Mouse (Mus musculus) liver, embryonic 14.5 days (tissue): ENCODE results near the gene Nhs. TPM values are rescaled to one million over a fixed set of nuclear protein-coding genes. Genes with fewer than 3 reads are reported as not detected.
A peak's percentile ranks its signal among the peaks of the same experiment; 100 is the strongest.

Experiments
- ATAC-seq: fragments of 200-750 bp; cut with Nextera tagmentation; 2 replicates; pipeline ENCODE4 v1.8.0; 2017; ENCODE audit warnings: moderate number of reproducible peaks, mild to moderate bottlenecking, moderate library complexity; ENCODE audit not compliant: insufficient read depth
- DNase-seq, 3 experiments: peaks; one replicate each; pipeline ENCODE4 v3.0.0-alpha.2; 2012 to 2013; ENCODE audit warnings: low read depth in 3 of 3, low spot score in 3 of 3
- H3K27ac ChIP-seq: fragments of 300-500 bp; sonication (generic); 2 replicates; pipeline ENCODE4 v1.5.1; 2014; ENCODE audit warnings: moderate library complexity, mild to moderate bottlenecking, control low read depth, inconsistent platforms
- H3K27me3 ChIP-seq: fragments of 300-500 bp; sonication (generic); 2 replicates; pipeline ENCODE4 v1.6.1; 2014; ENCODE audit warnings: mild to moderate bottlenecking, low read length, moderate library complexity; ENCODE audit not compliant: control insufficient read depth, insufficient read depth
- H3K36me3 ChIP-seq: fragments of 300-500 bp; sonication (generic); replicated peaks from 2 replicates; pipeline ENCODE4 v1.6.1; 2014; ENCODE audit warnings: low read depth; ENCODE audit not compliant: control insufficient read depth, insufficient read depth
- H3K4me1 ChIP-seq, 2 experiments: fragments of 200-500 bp in 1 of 2; fragments of 300-500 bp in 1 of 2; sonication (generic) in 1 of 2; replicated peaks; 2 replicates each; pipeline ENCODE4 v1.6.1; 2012 to 2014; ENCODE audit warnings: antibody characterized with exemption in 1 of 2, inconsistent platforms in 1 of 2, low read length in 1 of 2; ENCODE audit not compliant: control insufficient read depth in 2 of 2, insufficient read depth in 2 of 2
- H3K4me2 ChIP-seq: fragments of 300-500 bp; sonication (generic); 2 replicates; pipeline ENCODE4 v1.6.1; 2014; ENCODE audit warnings: low read depth, mild to moderate bottlenecking, control low read depth, moderate library complexity
- H3K4me3 ChIP-seq, 2 experiments: fragments of 200-500 bp in 1 of 2; fragments of 300-500 bp in 1 of 2; sonication (generic) in 1 of 2; 2 replicates each; pipeline ENCODE4 v1.5.1; 2012 to 2014; ENCODE audit warnings: low read depth in 2 of 2, low read length in 2 of 2, mild to moderate bottlenecking in 2 of 2, control low read depth in 1 of 2, inconsistent platforms in 1 of 2, moderate library complexity in 1 of 2; ENCODE audit not compliant: insufficient read depth in 1 of 2
- H3K9ac ChIP-seq: fragments of 300-500 bp; sonication (generic); replicated peaks from 2 replicates; pipeline ENCODE4 v1.6.1; 2014; ENCODE audit warnings: mild to moderate bottlenecking, control low read depth, moderate library complexity
- H3K9me3 ChIP-seq: fragments of 300-500 bp; sonication (generic); 2 replicates; pipeline ENCODE4 v1.6.1; 2016; ENCODE audit warnings: low read length, mixed read lengths; ENCODE audit not compliant: control insufficient read depth
- CTCF ChIP-seq: IDR thresholded peaks from 2 replicates; pipeline ENCODE4 v1.5.1; 2016; ENCODE audit warnings: antibody characterized with exemption, low read depth, control low read depth
- EP300 ChIP-seq: IDR thresholded peaks from 2 replicates; pipeline ENCODE4 v1.6.1; 2016; ENCODE audit warnings: antibody characterized with exemption, low read depth
- WGBS: fragments of 180-500 bp; shearing (Covaris S2); extraction: QIAGEN DNeasy Blood & Tissue Kit; methylation state at CpG from one replicate; pipeline ENCODE4 v1.1.7; 2014; ENCODE audit not compliant: insufficient replicate concordance; 5-methylcytosine and 5-hydroxymethylcytosine counted together
- polyA plus RNA-seq, 2 experiments: library from polyadenylated mRNA; depleted of rRNA in 1 of 2; stranded (reverse) in 1 of 2; unstranded in 1 of 2; fragments of >200 nt; fragmentation: Nextera tagmentation in 1 of 2; extraction: Ambion mirVana in 1 of 2; gene quantifications; 2 replicates each; pipeline versions ENCODE4 v1.2.1 to v1.2.3; 2012 to 2014

Nhs gene
- polyA plus RNA-seq, 2 experiments, result 0.04 to 0.06 TPM

- TF ChIP-seq EP300 (no peak), CTCF (no peak)
- no peaks in the 10 kb centered on the region for H3K4me1 ChIP-seq
- H3K4me2 ChIP-seq, result no peak overlapping the region
- H3K27me3 ChIP-seq, result no peaks in the 10 kb centered on the region
- 30% methylated on average over 1 of the region's 1 CpGs for WGBS
- DNase-seq (no peak), ATAC-seq (no peak)
- H3K4me3 ChIP-seq, result no peak overlapping the region
- no peaks in the 10 kb centered on the region for H3K36me3 ChIP-seq
- H3K9me3 ChIP-seq, result no peaks in the 10 kb centered on the region
- H3K27ac ChIP-seq, result no peak overlapping the region
- H3K9ac ChIP-seq, result no peak overlapping the region
Measured at GRCm38 (mm10) chrX:162052534-162052933, 107.0 kb downstream of the Nhs start.

GRCm38 (mm10) chrX:162049616-162050015 is 109.9 kb downstream of the Nhs start:
- Histone ChIP-seq H3K36me3 (no peaks in the 10 kb centered on the region), H3K4me1 (no peaks in the 10 kb centered on the region), H3K9me3 (no peaks in the 10 kb centered on the region), H3K4me2 (no peak overlapping the region), H3K27ac (no peak overlapping the region), H3K27me3 (no peaks in the 10 kb centered on the region), H3K9ac (no peak overlapping the region), H3K4me3 (no peak overlapping the region)
- ATAC-seq, result no peak
- DNase-seq, result no peak
- TF ChIP-seq CTCF, result no peak
- no peak for TF ChIP-seq EP300
- 54% methylated on average over 2 of the region's 2 CpGs for WGBS

- no peaks in the 10 kb centered on the region for H3K36me3 ChIP-seq
- no peak overlapping the region for H3K4me2 ChIP-seq
- 78% methylated on average over 2 of the region's 2 CpGs for WGBS
- H3K4me3 ChIP-seq, result no peak overlapping the region
- H3K9ac ChIP-seq, result no peak overlapping the region
- no peak overlapping the region for H3K27ac ChIP-seq
- DNase-seq, result no peak
- ATAC-seq, result no peak
- no peaks in the 10 kb centered on the region for H3K9me3 ChIP-seq
- TF ChIP-seq EP300 (no peak), CTCF (no peak)
- no peaks in the 10 kb centered on the region for H3K4me1 ChIP-seq
- no peaks in the 10 kb centered on the region for H3K27me3 ChIP-seq
Measured at GRCm38 (mm10) chrX:162045527-162045926, 114.0 kb downstream of the Nhs start.

- TF ChIP-seq EP300 (no peak), CTCF (no peak)
- no peaks in the 10 kb centered on the region for H3K27me3 ChIP-seq
Measured at GRCm38 (mm10) chrX:162044109-162044508, 115.4 kb downstream of the Nhs start.

GRCm38 (mm10) chrX:162025210-162025953 is 134.1 kb downstream of the Nhs start:
- 20% methylated on average over 13 of the region's 13 CpGs for WGBS
- H3K4me3 ChIP-seq, result no peak overlapping the region
- 0 out of 4 replicates have a peak, but pooled peaks cover 0 to 4% of the 10 kb centered on the region in 2 experiments for H3K4me1 ChIP-seq
- no peaks in the 10 kb centered on the region for H3K9me3 ChIP-seq
- TF ChIP-seq CTCF, result no peak
- no peak for TF ChIP-seq EP300
- peak; percentile 39; the same call in 1 of the 2 replicates for ATAC-seq
- peak; percentile 9 to 28 (median 17) for DNase-seq
- no peak overlapping the region for H3K9ac ChIP-seq
- H3K36me3 ChIP-seq, result no peaks in the 10 kb centered on the region
- no peak overlapping the region for H3K27ac ChIP-seq
- H3K27me3 ChIP-seq, result no peaks in the 10 kb centered on the region
- H3K4me2 ChIP-seq, result no peak overlapping the region

More at GRCm38 (mm10) chrX:162044109-162044508, 115.4 kb downstream of the Nhs start:
- Histone ChIP-seq H3K36me3 (no peaks in the 10 kb centered on the region), H3K4me3 (no peak overlapping the region), H3K27ac (no peak overlapping the region), H3K9ac (no peak overlapping the region), H3K9me3 (no peaks in the 10 kb centered on the region), H3K4me2 (no peak overlapping the region), H3K4me1 (no peaks in the 10 kb centered on the region)
- DNase-seq (no peak), ATAC-seq (no peak)
